Mouse (Mus musculus): ENCODE measurements at regions not wholly inside any gene's neighbourhood (a gene's known extent, or its start where the extent isn't known, plus 50 kb on each side); places are given as distances from the start of the nearest gene placed in this dataset.

DNA sequence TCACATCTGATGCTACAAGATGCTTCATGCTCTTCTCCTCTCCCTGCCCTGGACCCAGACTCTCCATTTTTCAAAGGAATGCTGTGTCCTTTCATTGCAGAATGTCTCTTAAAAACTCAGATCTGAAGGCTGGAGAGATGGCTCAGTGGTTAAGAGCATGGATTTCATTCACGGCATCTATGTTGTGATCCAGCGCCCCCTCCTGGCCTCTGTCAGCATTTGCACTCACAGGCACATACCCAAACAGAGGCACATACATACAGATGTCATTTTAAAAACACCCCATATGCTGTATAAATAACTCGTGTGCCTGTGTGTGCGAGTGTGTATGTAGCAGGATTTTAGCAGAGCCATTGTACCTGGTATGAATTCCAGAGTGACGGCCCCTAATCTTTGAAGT lies 73.8 kb upstream of the Slc22a12 start:
- TF ChIP-seq CTCF (IDR thresholded peaks at IDR 0.05; ENCODE audit: insufficient read depth, low read length) (no peak), POLR2A (IDR thresholded peaks at IDR 0.05; ENCODE audit: borderline replicate concordance, extremely low read depth, low read depth, low read length) (no peak)
